Mouse (Mus musculus): Measurements from ENCODE around the gene Glrb. TPM values are rescaled to one million over a fixed set of nuclear protein-coding genes. Genes with fewer than 3 reads are reported as not detected.

The Glrb gene
- total RNA-seq (2023) = not detected

GRCm38 (mm10) chr3:80913111-80913778, at the start of gene Glrb:
Glrb (minus strand) TSS chr3:80913660.

DNA sequence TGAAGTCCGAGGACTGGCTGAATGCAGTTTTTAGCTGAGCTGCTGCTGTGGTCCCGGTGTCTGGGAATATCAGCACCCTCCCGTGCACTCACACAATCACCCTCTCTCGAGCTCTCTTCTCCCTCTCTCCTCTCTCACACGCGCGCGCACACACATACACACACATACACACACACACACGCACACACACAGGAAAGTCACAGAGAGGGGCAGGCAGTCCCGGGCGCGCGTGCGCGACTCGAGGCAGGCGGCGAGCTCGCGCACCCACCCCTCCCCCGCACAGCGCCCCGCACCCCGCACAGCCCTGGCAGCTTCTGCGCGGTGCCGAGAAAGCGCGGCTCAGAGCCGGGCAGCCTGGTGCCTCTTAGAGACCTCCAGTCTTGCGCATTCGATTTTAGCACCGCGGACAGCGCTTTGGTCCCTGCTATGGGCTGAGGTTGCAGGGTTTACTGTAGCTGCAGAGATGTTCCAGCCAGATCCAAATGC, 110.8 kb downstream of the Glrb start, which contains the start of gene Gria2:
Gria2 (minus strand) TSS at position 240 of the 486 bp plus-strand sequence.

Other genes with a start within 250 kb of the Glrb start
- gene Gria2, start 110.8 kb downstream of the Glrb start, total RNA-seq (2023) = not detected
- gene Pdgfc, start 122.8 kb upstream of the Glrb start, total RNA-seq (2023) = not detected